Mouse (Mus musculus) lung, adult 2 months (tissue): ENCODE measurements around the gene Rab3b.

Experiments
- CTCF ChIP-seq: fragments of 200-500 bp; IDR thresholded peaks from 2 replicates; pipeline ENCODE4 v1.5.1; 2011; ENCODE audit warnings: mild to moderate bottlenecking, low read length, control low read depth; ENCODE audit not compliant: insufficient read depth
- POLR2A ChIP-seq: fragments of 200-500 bp; IDR thresholded peaks from 2 replicates; pipeline ENCODE4 v1.6.1; 2011; ENCODE audit warnings: low read depth, mild to moderate bottlenecking, control low read depth, low read length, borderline replicate concordance; ENCODE audit errors: extremely low read depth

DNA sequence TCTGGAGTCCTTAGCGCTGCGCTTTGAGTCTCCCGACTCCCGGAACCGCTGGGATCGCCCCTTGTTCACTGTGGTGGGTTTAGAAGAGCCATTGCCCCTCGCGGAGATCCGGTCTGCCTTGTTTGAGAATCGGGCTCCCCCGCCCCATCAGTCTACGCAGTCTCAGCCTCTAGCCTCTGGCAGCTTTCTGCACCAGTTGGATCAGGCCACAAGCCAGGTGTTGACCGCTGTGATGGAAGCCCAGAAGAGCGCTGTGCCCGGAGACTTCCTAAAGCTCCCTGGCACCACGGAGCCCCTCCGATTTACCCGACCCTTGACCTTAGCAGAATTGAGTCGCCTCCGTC, 30.4 kb upstream of the Rab3b start, which contains the start of gene A730015C16Rik:
- TF ChIP-seq POLR2A (no peak), CTCF (no peak)
